In the genomic region with DNA sequence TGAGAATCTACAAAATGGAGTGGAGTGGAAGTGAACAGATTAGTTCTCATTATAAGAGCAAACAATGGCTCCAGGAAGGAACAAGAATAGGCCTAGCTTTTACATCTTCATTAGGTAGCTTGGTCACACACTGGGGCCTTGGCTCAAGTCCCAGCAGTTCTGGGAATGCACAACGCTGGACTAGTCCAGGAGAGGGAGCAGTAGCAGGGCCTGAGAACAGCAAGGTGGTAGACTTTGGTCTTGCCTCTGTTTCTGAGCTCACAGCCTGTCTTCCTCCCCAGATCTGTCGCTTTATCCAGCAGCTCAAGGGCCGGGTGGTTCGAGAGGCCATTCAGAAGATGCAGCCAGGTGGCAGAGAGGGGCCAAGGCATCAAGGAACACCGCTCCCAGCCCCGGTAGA, we compare ENCODE assay signal across 8 mouse cellular contexts. TPM values are rescaled to one million over a fixed set of nuclear protein-coding genes. Genes with fewer than 3 reads are reported as not detected.
A peak's percentile ranks its signal among the peaks of the same experiment; 100 is the strongest.
DNase-seq lines count a peak whose midpoint lies in the region; ATAC-seq and TF ChIP-seq lines count a peak whose summit lies in the region.

No protein-coding gene starts in this region.

- TF ChIP-seq POLR2A in kidney, adult 2 months (IDR thresholded peaks at IDR 0.05; ENCODE audit: low read depth, low read length): no peak

- intact Hi-C loops in gastrocnemius, adult 2 months (cut with DNase I): loop anchor here (5.0 kb wide), 2 partner anchors 118 to 358 kb away; a partner anchor contains a TSS
- intact Hi-C loops in gastrocnemius, postnatal 36 days (cut with DNase I): loop anchor here (5.0 kb wide), 1 partner anchor 68 kb away; no protein-coding TSS in a partner anchor

- ATAC-seq in forebrain, embryonic 16.5 days: no peak
- no peak for ATAC-seq in liver, embryonic 13.5 days (ENCODE audit: low read depth)

- H3K9me3 ChIP-seq in forebrain, embryonic 16.5 days (ENCODE audit: control insufficient read depth, low read length): no peaks in the 10 kb centered on the region
- H3K9me3 ChIP-seq in liver, embryonic 13.5 days (replicated peaks): no peaks in the 10 kb centered on the region

- peaks cover 35% of the 10 kb centered on the region for H3K4me1 ChIP-seq in forebrain, embryonic 16.5 days (replicated peaks; ENCODE audit: control insufficient read depth, insufficient read depth, low read length)
- H3K4me1 ChIP-seq in kidney, adult 2 months (ENCODE audit: control insufficient read depth, insufficient read depth, low read length): peaks cover 3% of the 10 kb centered on the region; the same call in 1 of the 2 replicates
- H3K4me1 ChIP-seq in liver, embryonic 13.5 days (replicated peaks): peaks cover 51% of the 10 kb centered on the region

- no peaks in the 10 kb centered on the region for H3K27me3 ChIP-seq in forebrain, embryonic 16.5 days (replicated peaks; ENCODE audit: control insufficient read depth, insufficient read depth, low read length)
- H3K27me3 ChIP-seq in kidney, adult 2 months (replicated peaks; ENCODE audit: control insufficient read depth, insufficient read depth, low read length): no peaks in the 10 kb centered on the region
- H3K27me3 ChIP-seq in liver, embryonic 13.5 days: no peaks in the 10 kb centered on the region

- 42% methylated on average over 6 of the region's 6 CpGs for WGBS in forebrain, embryonic 16.5 days
- 44% methylated on average over 6 of the region's 6 CpGs for WGBS in kidney, adult 2 months
- WGBS in liver, embryonic 13.5 days (ENCODE audit: insufficient replicate concordance): 67% methylated on average over 6 of the region's 6 CpGs

- peak; percentile 50 for TF ChIP-seq CTCF in gastrocnemius, adult 2 months (IDR thresholded peaks at IDR 0.05)
- TF ChIP-seq CTCF in kidney, adult 2 months (conservative IDR thresholded peaks at IDR 0.05; ENCODE audit: insufficient read depth, insufficient read length, low read depth, low read length): peak; percentile 74

- 0 out of 2 replicates have a peak overlapping the region, but pooled peaks have one; percentile 95 for H3K27ac ChIP-seq in gastrocnemius, adult 2 months
- H3K27ac ChIP-seq in forebrain, embryonic 16.5 days (ENCODE audit: low read length): peak overlapping the region; percentile 94
- no peak overlapping the region for H3K27ac ChIP-seq in kidney, adult 2 months (ENCODE audit: insufficient read depth, low read depth, low read length)
- no peak overlapping the region; the same call in 1 of the 2 replicates for H3K27ac ChIP-seq in liver, embryonic 13.5 days

- DNase-seq in gastrocnemius, adult 2 months: peak; percentile 64
- DNase-seq in gastrocnemius, postnatal 36 days: no peak
- DNase-seq in adrenal gland, postnatal 25 days: peak; percentile 59
- DNase-seq in kidney, adult 2 months: peak; percentile 94
- no peak for DNase-seq in liver, embryonic 13.5 days
- peak; percentile 89 to 90 for DNase-seq in right cerebral cortex, postnatal 10 days (ENCODE audit: low spot score in 2 of 2)
- no peak for DNase-seq in spleen, postnatal 4 days (ENCODE audit: low spot score in 2 of 2)

- H3K36me3 ChIP-seq in forebrain, embryonic 16.5 days (ENCODE audit: control insufficient read depth, insufficient read depth): peaks cover 4% of the 10 kb centered on the region; the same call in 1 of the 2 replicates
- H3K36me3 ChIP-seq in kidney, adult 2 months (ENCODE audit: control insufficient read depth, insufficient read depth, low read length): no peaks in the 10 kb centered on the region; the same call in 1 of the 2 replicates
- H3K36me3 ChIP-seq in liver, embryonic 13.5 days: peaks cover 33% of the 10 kb centered on the region

- H3K9ac ChIP-seq in forebrain, embryonic 16.5 days (replicated peaks; ENCODE audit: low read depth, low read length): 0 out of 2 replicates have a peak overlapping the region, but pooled peaks have one; percentile 15
- peak overlapping the region; percentile 87 for H3K9ac ChIP-seq in liver, embryonic 13.5 days

- H3K4me2 ChIP-seq in forebrain, embryonic 16.5 days (ENCODE audit: low read length): peak overlapping the region; percentile 60
- H3K4me2 ChIP-seq in liver, embryonic 13.5 days: peak overlapping the region; percentile 85

- peak overlapping the region; percentile 78 for H3K4me3 ChIP-seq in gastrocnemius, adult 2 months
- H3K4me3 ChIP-seq in forebrain, embryonic 16.5 days (replicated peaks; ENCODE audit: low read length): peak overlapping the region; percentile 97
- H3K4me3 ChIP-seq in kidney, adult 2 months (ENCODE audit: insufficient read depth, low read depth, low read length): no peak overlapping the region
- peak overlapping the region; percentile 88 for H3K4me3 ChIP-seq in liver, embryonic 13.5 days (replicated peaks)

RNA-seq across cellular contexts. Expression of a gene that starts 1.1 kb away (rescaled TPM):
- 10 to 100 TPM in 1 of 2 experiments, 1 to 10 TPM in 1; 9.8 to 13.0 TPM for total RNA-seq in gastrocnemius, adult 2 months (2021)
- total RNA-seq in gastrocnemius, postnatal 36 days (2021): 10 to 100 TPM; 11.0 to 12.0 TPM
- total RNA-seq in adrenal gland, postnatal 25 days (2021): 30.7 and 31.8 TPM in 2 replicates
- 65.8 and 69.8 TPM in 2 replicates for polyA plus RNA-seq in forebrain, embryonic 16.5 days (2015; fragmentation: Nextera tagmentation; extraction: Ambion mirVana)
- polyA plus RNA-seq in kidney, adult 2 months (2012; rRNA removed): 36.7 and 36.9 TPM in 2 replicates
- 19.7 and 20.3 TPM in 2 replicates for polyA plus RNA-seq in liver, embryonic 13.5 days (2015; fragmentation: Nextera tagmentation; extraction: Ambion mirVana)

RNA-seq across cellular contexts. Expression of a gene that starts 5.1 kb away (rescaled TPM):
- total RNA-seq in gastrocnemius, adult 2 months (2021): under 1 TPM; 0.41 to 0.45 TPM
- under 1 TPM; 0.42 to 0.71 TPM for total RNA-seq in gastrocnemius, postnatal 36 days (2021)
- total RNA-seq in adrenal gland, postnatal 25 days (2021): 8.0 and 8.6 TPM in 2 replicates
- polyA plus RNA-seq in forebrain, embryonic 16.5 days (2015; fragmentation: Nextera tagmentation; extraction: Ambion mirVana): 417 and 424 TPM in 2 replicates
- 6.8 and 7.8 TPM in 2 replicates for polyA plus RNA-seq in kidney, adult 2 months (2012; rRNA removed)
- 3.0 TPM in 2 replicates for polyA plus RNA-seq in liver, embryonic 13.5 days (2015; fragmentation: Nextera tagmentation; extraction: Ambion mirVana)

RNA-seq across cellular contexts. Expression of a gene that starts 6.0 kb away (rescaled TPM):
- 1 to 10 TPM; 1.9 to 3.3 TPM for total RNA-seq in gastrocnemius, adult 2 months (2021)
- 1 to 10 TPM; 2.5 to 3.0 TPM for total RNA-seq in gastrocnemius, postnatal 36 days (2021)
- 15.8 and 22.6 TPM in 2 replicates for total RNA-seq in adrenal gland, postnatal 25 days (2021)
- polyA plus RNA-seq in forebrain, embryonic 16.5 days (2015; fragmentation: Nextera tagmentation; extraction: Ambion mirVana): 2.6 and 3.3 TPM in 2 replicates
- polyA plus RNA-seq in kidney, adult 2 months (2012; rRNA removed): 18.7 and 27.8 TPM in 2 replicates
- polyA plus RNA-seq in liver, embryonic 13.5 days (2015; fragmentation: Nextera tagmentation; extraction: Ambion mirVana): 0.61 and 0.66 TPM in 2 replicates

RNA-seq across cellular contexts. Expression of a gene that starts 15.3 kb away (rescaled TPM):
- not detected for total RNA-seq in gastrocnemius, adult 2 months (2021)
- under 1 TPM in 1 of 2 experiments, not detected in 1; 0.20 TPM for total RNA-seq in gastrocnemius, postnatal 36 days (2021)
- total RNA-seq in adrenal gland, postnatal 25 days (2021): 1.1 and 3.0 TPM in 2 replicates
- 0.98 and 1.3 TPM in 2 replicates for polyA plus RNA-seq in forebrain, embryonic 16.5 days (2015; fragmentation: Nextera tagmentation; extraction: Ambion mirVana)
- 1.3 and 3.3 TPM in 2 replicates for polyA plus RNA-seq in kidney, adult 2 months (2012; rRNA removed)
- 0.19 and 0.23 TPM in 2 replicates for polyA plus RNA-seq in liver, embryonic 13.5 days (2015; fragmentation: Nextera tagmentation; extraction: Ambion mirVana)

RNA-seq across cellular contexts. Expression of a gene that starts 15.5 kb away (rescaled TPM):
- total RNA-seq in gastrocnemius, adult 2 months (2021): 10 to 100 TPM; 86.2 to 96.6 TPM
- 10 to 100 TPM; 75.8 to 82.8 TPM for total RNA-seq in gastrocnemius, postnatal 36 days (2021)
- 99.6 and 105 TPM in 2 replicates for total RNA-seq in adrenal gland, postnatal 25 days (2021)
- 24.3 and 28.9 TPM in 2 replicates for polyA plus RNA-seq in forebrain, embryonic 16.5 days (2015; fragmentation: Nextera tagmentation; extraction: Ambion mirVana)
- polyA plus RNA-seq in kidney, adult 2 months (2012; rRNA removed): 32.0 and 32.2 TPM in 2 replicates
- 10.6 and 11.2 TPM in 2 replicates for polyA plus RNA-seq in liver, embryonic 13.5 days (2015; fragmentation: Nextera tagmentation; extraction: Ambion mirVana)

Comparison
In these comparisons a context has a peak if more than half of its experiments do, and no peak if none do; other contexts are left out.
1. DNase-seq: peak in gastrocnemius, adult 2 months (single experiment), adrenal gland, postnatal 25 days (single experiment), kidney, adult 2 months (single experiment) and right cerebral cortex, postnatal 10 days (2 of 2); none in gastrocnemius, postnatal 36 days (0 of 2), liver, embryonic 13.5 days (single experiment) and spleen, postnatal 4 days (0 of 2).
2. H3K27ac ChIP-seq: peak in gastrocnemius, adult 2 months (single experiment) and forebrain, embryonic 16.5 days (single experiment); none in kidney, adult 2 months (single experiment) and liver, embryonic 13.5 days (single experiment).